Mouse (Mus musculus) lung, postnatal 36 days (tissue): ENCODE results near the gene Mtcl1.
"Not testable (repeated sequence)": the region's sequence is repeated elsewhere in the genome, so short reads cannot be mapped to it uniquely, and the experiment has no call there.

ENCODE experiments used
- DNase-seq: peaks from one replicate; pipeline ENCODE4 v3.0.0; 2022; ENCODE audit warnings: mixed read lengths

Mtcl1 gene

GRCm38 (mm10) chr17:66447007-66447312 lies 2.6 kb downstream of the Mtcl1 start:
- no peak for DNase-seq

DNA sequence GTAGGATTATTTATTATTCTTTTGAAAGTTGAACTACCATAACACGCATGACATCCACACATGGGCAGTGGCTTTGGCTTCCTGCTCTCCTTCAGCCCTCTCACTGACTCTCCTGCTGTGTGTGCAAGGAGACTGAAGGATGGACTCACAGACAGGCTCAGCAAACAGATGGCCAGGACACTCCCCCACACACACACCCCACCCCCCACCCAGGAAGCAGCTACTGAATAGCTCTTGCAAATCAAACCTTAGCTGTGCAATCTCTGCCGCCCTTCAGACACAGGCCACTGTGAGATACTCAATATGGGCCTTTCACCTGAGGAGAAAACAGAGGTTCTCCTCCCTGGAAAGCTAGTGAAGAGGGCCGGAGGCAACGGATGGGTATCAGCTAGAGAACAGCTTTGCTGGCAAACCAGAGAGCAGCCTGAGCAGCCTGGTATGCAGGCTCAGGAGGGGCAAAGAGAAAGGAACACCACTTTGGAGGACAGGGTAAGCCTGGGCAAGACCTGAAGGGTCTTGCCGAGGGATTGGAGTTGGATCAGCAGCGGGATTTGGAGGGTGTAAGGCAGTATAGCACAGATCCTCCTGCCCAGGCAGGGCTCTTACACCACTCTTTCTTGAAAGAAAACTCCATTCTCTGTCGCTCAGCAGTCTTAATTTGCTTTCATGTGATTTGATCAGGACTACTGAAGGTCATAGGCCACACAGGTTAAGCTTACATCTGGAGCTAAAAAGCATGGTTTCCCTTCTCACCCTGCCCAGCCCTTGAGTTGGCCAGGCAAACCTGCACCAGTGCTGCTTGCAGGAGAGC lies 3.1 kb downstream of the Mtcl1 start:
- no peak for DNase-seq

DNA sequence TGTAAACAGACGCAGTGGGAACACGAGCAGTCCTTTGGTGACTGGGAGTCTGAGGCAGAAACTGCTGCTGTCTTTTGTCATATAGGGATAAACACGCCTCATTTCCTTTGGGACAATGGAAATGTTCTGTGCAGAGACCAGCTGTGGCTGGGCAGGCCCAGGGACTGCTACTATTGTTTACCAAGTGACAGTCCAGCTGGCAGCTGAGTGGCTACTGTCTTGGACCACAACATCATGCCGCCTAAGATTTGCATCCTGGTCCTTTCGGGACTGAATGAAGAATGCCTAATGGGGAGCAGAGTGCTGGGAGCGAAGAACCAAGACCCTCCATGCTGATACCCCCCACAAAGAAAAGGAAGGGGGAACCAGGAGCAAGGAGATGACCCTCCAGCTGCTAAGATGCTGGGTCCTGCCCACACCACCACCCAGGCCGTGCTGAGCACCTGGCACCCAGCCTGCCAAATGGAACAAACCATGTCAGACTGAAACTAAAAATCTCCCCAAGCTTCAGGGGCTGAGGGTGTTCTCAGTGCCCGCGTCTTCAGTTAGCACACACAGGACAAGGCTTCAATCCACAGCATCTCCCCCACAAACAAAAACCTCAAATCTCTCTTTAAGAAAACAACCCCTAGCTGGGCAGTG lies 5.4 kb downstream of the Mtcl1 start:
- DNase-seq, result peak; percentile 67

- no peak for DNase-seq
Measured at GRCm38 (mm10) chr17:66439888-66440287, 9.7 kb downstream of the Mtcl1 start.

- no peak for DNase-seq
Measured at GRCm38 (mm10) chr17:66439051-66439753, 10.3 kb downstream of the Mtcl1 start.

DNA sequence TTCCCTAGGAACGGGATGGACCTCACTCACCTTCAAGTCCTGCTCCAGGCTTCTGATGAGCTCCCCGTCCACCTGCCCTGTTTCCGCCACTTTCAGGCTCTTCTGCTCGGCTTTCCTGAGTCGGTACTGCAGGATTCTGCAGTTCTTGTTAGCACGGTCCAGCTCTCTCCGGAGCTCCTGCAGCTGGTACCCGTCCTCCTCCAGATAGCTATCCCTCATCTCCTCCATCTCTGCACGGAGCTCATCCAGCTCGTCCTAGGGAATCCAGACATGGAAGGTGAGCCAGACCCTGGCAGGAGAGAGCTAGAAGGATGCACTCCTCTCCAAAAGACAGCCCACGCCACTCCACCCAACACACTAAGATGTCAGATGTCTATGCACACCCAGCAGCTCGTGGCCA lies 11.4 kb downstream of the Mtcl1 start:
- no peak for DNase-seq

DNA sequence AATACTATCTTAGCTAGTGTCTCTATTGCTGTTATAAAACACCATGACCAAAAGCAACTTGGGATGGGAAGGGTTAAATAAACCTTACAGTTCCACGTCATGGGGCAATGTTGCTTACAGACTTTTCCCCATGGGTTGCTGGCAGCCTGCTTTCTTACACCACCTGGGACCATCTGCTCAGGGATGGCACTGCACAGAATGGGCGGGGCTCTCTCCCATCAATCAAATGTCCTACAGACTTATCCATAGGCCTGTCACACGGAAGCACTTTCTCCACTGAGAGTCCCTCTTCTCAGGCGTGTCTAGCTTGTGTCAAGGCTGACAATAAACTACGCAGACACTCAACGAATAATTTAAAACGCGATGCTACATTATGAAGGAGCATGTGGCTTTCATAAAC lies 12.7 kb downstream of the Mtcl1 start:
- no peak for DNase-seq

DNA sequence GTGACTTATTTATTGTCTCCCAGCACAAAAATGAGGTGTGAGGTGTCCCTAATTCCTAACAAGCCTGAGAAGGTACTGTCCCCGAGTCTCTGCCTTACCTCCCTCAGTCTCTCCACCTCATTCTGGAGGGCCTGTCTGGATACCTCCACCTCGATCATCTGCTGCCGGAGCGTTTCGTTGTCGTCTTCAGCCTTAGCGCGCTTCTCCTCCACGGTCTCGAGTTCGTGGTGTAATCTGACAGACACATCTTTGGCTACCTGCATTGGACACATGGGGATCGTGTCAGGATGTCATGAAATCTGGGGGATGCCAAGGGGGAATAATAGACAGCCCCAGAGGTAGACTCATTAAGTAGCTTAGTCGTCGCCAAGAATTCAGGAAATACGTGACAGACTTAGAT lies 13.6 kb downstream of the Mtcl1 start:
- DNase-seq, result no peak

GRCm38 (mm10) chr17:66435007-66435406 lies 14.5 kb downstream of the Mtcl1 start:
- DNase-seq, result no peak

- no peak for DNase-seq
Measured at GRCm38 (mm10) chr17:66434566-66434965, 15.0 kb downstream of the Mtcl1 start.

- DNase-seq, result not testable (repeated sequence)
Measured at GRCm38 (mm10) chr17:66424601-66425000, 24.9 kb downstream of the Mtcl1 start.

GRCm38 (mm10) chr17:66419421-66419820 lies 30.1 kb downstream of the Mtcl1 start:
- DNase-seq, result peak; percentile 61

GRCm38 (mm10) chr17:66417748-66418147 lies 31.8 kb downstream of the Mtcl1 start:
- DNase-seq, result no peak

- DNase-seq, result no peak
Measured at GRCm38 (mm10) chr17:66417329-66417728, 32.2 kb downstream of the Mtcl1 start.

- DNase-seq, result peak; percentile 54
Measured at GRCm38 (mm10) chr17:66416841-66417313, 32.7 kb downstream of the Mtcl1 start.

DNA sequence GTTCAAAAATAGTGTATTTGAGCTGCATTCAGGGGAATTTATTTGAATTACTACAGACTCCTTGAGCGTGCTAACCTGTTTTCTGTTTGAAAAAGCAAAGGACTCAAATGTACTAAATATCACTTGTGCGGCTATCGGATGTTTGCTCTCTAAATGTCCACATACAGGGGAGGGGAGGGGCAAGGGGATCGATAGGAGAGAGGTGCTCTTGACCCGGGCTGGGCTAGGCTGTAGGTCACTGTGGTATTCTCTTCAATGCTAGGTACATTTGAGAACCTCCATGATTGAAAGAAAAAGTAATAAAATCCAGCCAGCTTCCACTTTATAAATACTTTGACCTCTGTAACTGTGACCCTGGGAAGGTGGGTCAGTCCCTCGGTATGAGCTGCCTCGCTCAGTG lies 33.1 kb downstream of the Mtcl1 start:
- DNase-seq, result no peak

DNA sequence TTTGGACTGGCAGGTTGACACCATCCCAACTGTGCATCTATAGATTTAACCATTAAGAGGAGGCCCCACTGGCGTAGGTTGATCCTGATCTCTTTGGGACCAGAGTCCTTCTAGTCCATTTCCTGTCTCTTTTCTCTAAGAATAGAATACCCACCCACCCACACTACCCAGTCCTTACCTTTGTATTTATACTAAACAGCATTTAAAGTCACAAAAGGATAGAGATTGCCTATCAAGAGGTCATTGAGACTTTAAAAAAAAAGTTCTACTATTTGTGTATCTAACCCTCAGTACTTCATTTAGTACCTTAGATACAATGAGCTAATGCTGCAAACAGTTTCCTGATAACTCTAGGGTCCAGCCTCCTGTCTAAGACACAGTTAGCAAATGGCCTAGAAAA lies 35.2 kb downstream of the Mtcl1 start:
- no peak for DNase-seq

DNA sequence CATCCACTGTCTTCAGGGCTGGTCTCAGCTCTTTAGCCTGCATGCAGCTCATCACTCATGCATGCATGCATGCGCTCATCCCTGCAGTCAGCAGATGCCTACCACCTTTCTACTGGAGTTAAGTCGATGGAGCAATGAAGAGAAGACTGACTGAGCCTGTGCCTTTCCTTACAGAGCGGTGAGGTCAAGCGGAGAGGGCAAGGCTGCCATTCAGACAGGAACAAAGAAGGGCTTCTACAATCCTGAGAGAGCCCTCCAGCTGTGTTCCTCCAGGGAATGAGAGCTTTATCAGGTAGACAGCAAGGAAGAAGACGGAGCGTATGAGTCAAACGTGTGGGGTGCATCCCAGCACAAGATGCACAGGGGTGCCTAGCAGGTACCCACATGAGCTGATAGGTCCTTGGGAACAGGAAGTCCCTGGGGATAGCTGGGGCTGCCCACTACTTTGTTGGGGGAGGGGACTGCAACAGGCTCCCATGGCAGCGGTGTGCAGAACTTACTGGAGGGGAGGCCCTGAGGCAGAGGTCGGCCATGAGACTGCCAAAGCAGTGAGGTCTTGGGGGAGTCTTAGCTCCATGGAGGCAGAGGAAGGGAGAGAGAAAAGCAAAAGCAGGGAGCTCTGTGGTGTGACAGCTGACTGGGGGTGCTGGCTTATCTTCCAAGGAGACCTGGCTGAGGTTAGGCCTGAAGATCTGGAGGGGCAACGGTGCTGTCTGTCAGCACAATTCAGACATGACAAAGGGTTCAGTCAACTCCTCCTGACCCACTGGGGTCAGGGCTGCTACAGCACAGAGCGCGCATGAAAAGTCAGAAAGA lies 37.2 kb downstream of the Mtcl1 start:
- DNase-seq, result no peak

DNA sequence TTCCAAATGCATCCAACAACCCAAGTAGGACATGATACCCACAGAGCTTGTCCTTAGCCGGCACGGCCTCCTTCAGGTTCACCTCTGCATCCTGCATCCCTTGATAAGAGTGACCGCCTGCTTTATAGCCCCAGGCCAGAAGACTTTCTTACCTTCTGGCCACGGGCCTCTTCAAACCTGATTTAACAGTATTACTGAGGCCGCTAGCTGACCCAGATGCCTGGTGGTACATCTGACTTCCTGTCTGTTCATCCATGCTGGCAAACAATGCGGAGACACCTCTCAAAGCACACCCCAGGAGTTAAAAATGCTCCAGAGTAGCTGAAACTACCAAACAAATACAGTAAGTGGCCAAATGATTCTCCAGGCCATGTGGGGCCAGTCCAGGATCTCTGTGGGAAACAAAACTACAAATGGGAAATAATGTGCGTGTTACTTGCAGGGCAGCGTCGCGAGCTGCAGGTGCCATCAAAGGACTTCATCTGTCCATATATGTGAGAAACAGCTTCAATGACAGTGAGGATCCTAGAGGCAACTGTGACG lies 38.6 kb downstream of the Mtcl1 start:
- DNase-seq, result no peak

DNA sequence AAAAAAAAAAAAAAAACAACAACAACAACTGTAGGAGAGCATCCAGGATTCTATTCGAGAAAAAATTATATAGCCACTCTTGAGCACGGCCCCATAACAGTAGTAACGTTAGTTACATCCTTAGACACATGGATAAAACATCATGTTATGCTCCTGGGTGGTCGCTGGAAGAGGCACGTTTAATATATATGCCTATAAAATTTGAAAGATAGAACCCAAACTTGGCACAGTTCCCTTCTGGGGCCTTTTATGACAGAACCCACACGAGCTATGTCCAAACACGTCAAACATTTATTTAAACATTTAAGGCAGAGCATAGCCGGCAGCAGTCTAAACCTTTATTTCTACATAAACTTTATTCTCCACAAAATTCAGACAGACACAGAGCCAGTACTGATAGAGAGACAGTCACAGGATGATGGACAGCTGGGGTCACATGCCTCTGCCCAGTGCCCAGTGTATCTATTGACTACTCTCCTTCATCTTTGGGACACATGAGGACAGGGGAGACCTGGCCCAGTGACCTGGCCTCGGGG lies 40.4 kb downstream of the Mtcl1 start:
- DNase-seq, result no peak

DNA sequence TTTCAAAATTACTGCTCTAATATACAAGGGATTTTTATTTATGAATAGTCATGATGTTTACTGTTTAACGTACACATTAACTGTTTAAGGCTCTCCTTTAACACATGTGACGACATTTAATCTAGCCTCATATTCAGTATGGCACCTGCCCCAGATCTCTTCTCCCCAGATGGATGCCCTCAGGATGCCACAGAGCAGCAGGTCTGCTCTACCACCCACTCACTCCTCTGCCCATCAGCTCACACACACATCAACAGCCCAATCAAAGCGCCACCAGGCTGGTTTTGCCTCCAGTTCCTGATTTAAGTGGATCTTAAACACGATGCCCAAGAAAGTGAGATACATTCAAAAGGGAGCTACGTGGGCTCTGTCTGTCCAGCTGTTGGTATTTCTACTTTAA lies 41.1 kb downstream of the Mtcl1 start:
- no peak for DNase-seq

- no peak for DNase-seq
Measured at GRCm38 (mm10) chr17:66407833-66408232, 41.7 kb downstream of the Mtcl1 start.
